In genomic region chr5:146203921-146204320, GRCm38 (mm10) we compare ENCODE assay signal across 31 mouse cellular contexts. TPM values are rescaled to one million over a fixed set of nuclear protein-coding genes. Genes with fewer than 3 reads are reported as not detected.
DNase-seq lines count a peak whose midpoint lies in the region; ATAC-seq and TF ChIP-seq lines count a peak whose summit lies in the region.
"Had no signal": no experiment of that assay in that cellular context is flagged by ENCODE, and none has a peak within 500 bp of the region (broad histone marks: within the 10 kb centered on the region; RNA-seq: fewer than 3 reads in every experiment).

No protein-coding gene starts in this region.

- no peak overlapping the region for H3K27ac ChIP-seq in liver, postnatal 0 days (ENCODE audit: low read depth)
- no peak overlapping the region for H3K27ac ChIP-seq in liver, embryonic 11.5 days (ENCODE audit: low read depth, low read length)
- no peak overlapping the region for H3K27ac ChIP-seq in neural tube, embryonic 15.5 days (replicated peaks)
- H3K27ac ChIP-seq: embryonic facial prominence, embryonic 10.5 days; forebrain, embryonic 10.5 days; hindbrain, embryonic 14.5 days; midbrain, embryonic 15.5 days; neural tube, embryonic 12.5 days had no signal

- no peak overlapping the region for H3K4me3 ChIP-seq in liver, postnatal 0 days (ENCODE audit: low read depth, low read length)
- no peak overlapping the region for H3K4me3 ChIP-seq in liver, embryonic 11.5 days (ENCODE audit: low read depth, low read length)
- no peak overlapping the region for H3K4me3 ChIP-seq in neural tube, embryonic 15.5 days (replicated peaks)
- H3K4me3 ChIP-seq: embryonic facial prominence, embryonic 10.5 days; forebrain, embryonic 10.5 days; kidney, embryonic 15.5 days; midbrain, embryonic 15.5 days; neural tube, embryonic 12.5 days had no signal

- H3K9me3 ChIP-seq in liver, postnatal 0 days (ENCODE audit: low read length): no peaks in the 10 kb centered on the region
- peaks cover 2% of the 10 kb centered on the region; the same call in 1 of the 2 replicates for H3K9me3 ChIP-seq in liver, embryonic 11.5 days (ENCODE audit: control insufficient read depth, low read length)
- H3K9me3 ChIP-seq in neural tube, embryonic 15.5 days (replicated peaks): no peaks in the 10 kb centered on the region; the same call in 1 of the 2 replicates
- H3K9me3 ChIP-seq: midbrain, embryonic 15.5 days had no signal

- no peaks in the 10 kb centered on the region for H3K27me3 ChIP-seq in liver, postnatal 0 days (ENCODE audit: insufficient read depth, low read length)
- H3K27me3 ChIP-seq in liver, embryonic 11.5 days (replicated peaks; ENCODE audit: control insufficient read depth, insufficient read depth, low read length): no peaks in the 10 kb centered on the region
- H3K27me3 ChIP-seq in neural tube, embryonic 15.5 days (replicated peaks): no peaks in the 10 kb centered on the region
- H3K27me3 ChIP-seq: kidney, embryonic 15.5 days; midbrain, embryonic 15.5 days; neural tube, embryonic 12.5 days had no signal

- TF ChIP-seq EP300 in liver, postnatal 0 days (IDR thresholded peaks at IDR 0.05; ENCODE audit: low read depth): no peak

- ATAC-seq in liver, postnatal 0 days: no peak
- no peak for ATAC-seq in liver, embryonic 11.5 days (replicated peaks; ENCODE audit: low FRiP score)
- peak; percentile 47 to 66; a peak in 3 of 4 replicates for ATAC-seq in hematopoietic stem cell, adult 5-6 weeks (replicated peaks in 1 of 2; ENCODE audit: insufficient read depth in 1 of 2, low FRiP score in 2 of 2, low TSS enrichment in 1 of 2, low read depth in 1 of 2, poor library complexity in 2 of 2, severe bottlenecking in 2 of 2)
- no peak for ATAC-seq in neural tube, embryonic 15.5 days (ENCODE audit: low FRiP score)
- ATAC-seq: forebrain, embryonic 16.5 days; inflammation-experienced regulatory T-cells, adult 6 months; midbrain, embryonic 15.5 days had no signal

- no peak overlapping the region for H3K9ac ChIP-seq in liver, postnatal 0 days (replicated peaks)
- no peak overlapping the region for H3K9ac ChIP-seq in liver, embryonic 11.5 days (ENCODE audit: low read depth, low read length)
- H3K9ac ChIP-seq in neural tube, embryonic 15.5 days (replicated peaks): no peak overlapping the region
- H3K9ac ChIP-seq: hindbrain, embryonic 14.5 days; kidney, embryonic 15.5 days; midbrain, embryonic 15.5 days; neural tube, embryonic 12.5 days had no signal

- peaks cover 43% of the 10 kb centered on the region for H3K36me3 ChIP-seq in liver, postnatal 0 days (replicated peaks; ENCODE audit: insufficient read depth, low read length)
- H3K36me3 ChIP-seq in liver, embryonic 11.5 days (ENCODE audit: control insufficient read depth, insufficient read depth, low read length): peaks cover 28% of the 10 kb centered on the region
- peaks cover 76% of the 10 kb centered on the region for H3K36me3 ChIP-seq in neural tube, embryonic 15.5 days

- no peak overlapping the region for H3K4me2 ChIP-seq in liver, postnatal 0 days (ENCODE audit: low read depth, low read length)
- H3K4me2 ChIP-seq in liver, embryonic 11.5 days: no peak overlapping the region
- H3K4me2 ChIP-seq in neural tube, embryonic 15.5 days: no peak overlapping the region
- H3K4me2 ChIP-seq: hindbrain, embryonic 14.5 days; kidney, embryonic 15.5 days; midbrain, embryonic 15.5 days; neural tube, embryonic 12.5 days had no signal

- H3K4me1 ChIP-seq in liver, postnatal 0 days (ENCODE audit: insufficient read depth): no peaks in the 10 kb centered on the region
- H3K4me1 ChIP-seq in liver, embryonic 11.5 days (replicated peaks; ENCODE audit: control insufficient read depth, insufficient read depth, low read length): no peaks in the 10 kb centered on the region
- H3K4me1 ChIP-seq in neural tube, embryonic 15.5 days: no peaks in the 10 kb centered on the region
- H3K4me1 ChIP-seq: embryonic facial prominence, embryonic 10.5 days; forebrain, embryonic 10.5 days; midbrain, embryonic 15.5 days; neural tube, embryonic 12.5 days had no signal

- TF ChIP-seq CTCF in liver, postnatal 0 days (IDR thresholded peaks at IDR 0.05; ENCODE audit: low read depth): peak; percentile 20

- 51% methylated on average over 2 of the region's 2 CpGs for WGBS in liver, postnatal 0 days (ENCODE audit: insufficient replicate concordance)
- 57% methylated on average over 2 of the region's 2 CpGs for WGBS in liver, embryonic 11.5 days
- WGBS in neural tube, embryonic 15.5 days: 89% methylated on average over 2 of the region's 2 CpGs

- peak; percentile 57 for DNase-seq in heart, adult 11 months
- no peak for DNase-seq in heart, adult 18-20 months
- DNase-seq in liver, postnatal 0 days: no peak
- no peak for DNase-seq in liver, embryonic 11.5 days (ENCODE audit: low spot score)
- DNase-seq in adrenal gland, postnatal 36 days: no peak
- DNase-seq: adrenal gland, postnatal 25 days; cerebellum, adult 11 months; cerebellum, adult 9-11 months; gastrocnemius, postnatal 14 days; lung, adult 18-20 months; retina, postnatal 1 day; right cerebral cortex, postnatal 4 days; thymus, postnatal 14 days had no signal

RNA-seq across cellular contexts. Expression of gene Rnf6, which starts 17.4 kb away (rescaled TPM):
- total RNA-seq in heart, adult 18-20 months (2021): 10 to 100 TPM; 43.3 to 44.1 TPM
- polyA plus RNA-seq in liver, postnatal 0 days (2015; fragmentation: Nextera tagmentation; extraction: Ambion mirVana): 21.4 and 21.9 TPM in 2 replicates
- polyA plus RNA-seq in liver, embryonic 11.5 days (2014; fragmentation: Nextera tagmentation; extraction: Ambion mirVana): 31.5 and 32.6 TPM in 2 replicates
- 54.3 and 74.0 TPM in 2 replicates for total RNA-seq in hematopoietic stem cell, adult 5-6 weeks (2017)
- total RNA-seq in adrenal gland, postnatal 36 days (2021): 10 to 100 TPM; 49.3 to 60.3 TPM
- 29.2 and 38.0 TPM in 2 replicates for polyA plus RNA-seq in neural tube, embryonic 15.5 days (2015; fragmentation: Nextera tagmentation; extraction: Ambion mirVana)

RNA-seq across cellular contexts. Expression of gene 1700001J03Rik, which starts 18.8 kb away (rescaled TPM):
- total RNA-seq in heart, adult 18-20 months (2021): not detected
- not detected in 2 replicates for polyA plus RNA-seq in liver, postnatal 0 days (2015; fragmentation: Nextera tagmentation; extraction: Ambion mirVana)
- not detected in 2 replicates for polyA plus RNA-seq in liver, embryonic 11.5 days (2014; fragmentation: Nextera tagmentation; extraction: Ambion mirVana)
- not detected in 2 replicates for total RNA-seq in hematopoietic stem cell, adult 5-6 weeks (2017)
- under 1 TPM; 0.53 to 0.95 TPM for total RNA-seq in adrenal gland, postnatal 36 days (2021)
- not detected in 2 replicates for polyA plus RNA-seq in neural tube, embryonic 15.5 days (2015; fragmentation: Nextera tagmentation; extraction: Ambion mirVana)
- polyA plus RNA-seq: embryonic facial prominence, embryonic 10.5 days; forebrain, embryonic 10.5 days; forebrain, embryonic 16.5 days; heart, embryonic 14.5 days; limb, embryonic 11.5 days; liver, adult 2 months; neural tube, embryonic 12.5 days; stomach, embryonic 14.5 days had no signal

RNA-seq across cellular contexts. Expression of gene Cdk8, which starts 27.1 kb away (rescaled TPM):
- 10 to 100 TPM; 17.4 to 19.4 TPM for total RNA-seq in heart, adult 18-20 months (2021)
- polyA plus RNA-seq in liver, postnatal 0 days (2015; fragmentation: Nextera tagmentation; extraction: Ambion mirVana): 11.4 and 12.0 TPM in 2 replicates
- polyA plus RNA-seq in liver, embryonic 11.5 days (2014; fragmentation: Nextera tagmentation; extraction: Ambion mirVana): 31.5 and 34.3 TPM in 2 replicates
- total RNA-seq in hematopoietic stem cell, adult 5-6 weeks (2017): 35.8 and 42.7 TPM in 2 replicates
- total RNA-seq in adrenal gland, postnatal 36 days (2021): 10 to 100 TPM; 43.0 to 78.1 TPM
- polyA plus RNA-seq in neural tube, embryonic 15.5 days (2015; fragmentation: Nextera tagmentation; extraction: Ambion mirVana): 17.8 and 18.1 TPM in 2 replicates

RNA-seq across cellular contexts. Expression of gene Gm6309, which starts 33.4 kb away (rescaled TPM):
- not detected for total RNA-seq in heart, adult 18-20 months (2021)
- not detected in 2 replicates for polyA plus RNA-seq in liver, postnatal 0 days (2015; fragmentation: Nextera tagmentation; extraction: Ambion mirVana)
- not detected in 2 replicates for polyA plus RNA-seq in liver, embryonic 11.5 days (2014; fragmentation: Nextera tagmentation; extraction: Ambion mirVana)
- total RNA-seq in hematopoietic stem cell, adult 5-6 weeks (2017): not detected in 2 replicates
- not detected for total RNA-seq in adrenal gland, postnatal 36 days (2021)
- polyA plus RNA-seq in neural tube, embryonic 15.5 days (2015; fragmentation: Nextera tagmentation; extraction: Ambion mirVana): not detected in 2 replicates
- total RNA-seq: adrenal gland, postnatal 25 days; gastrocnemius, postnatal 14 days; heart, adult 8-10 months; heart, postnatal 25 days; layer of hippocampus, postnatal 25 days; liver, adult 2 months had no signal
- polyA plus RNA-seq: cortical plate, adult 2 months; embryonic facial prominence, embryonic 10.5 days; forebrain, embryonic 10.5 days; forebrain, embryonic 16.5 days; heart, embryonic 14.5 days; hindbrain, embryonic 14.5 days; inflammation-experienced regulatory T-cells, adult 6 months; kidney, embryonic 15.5 days; limb, embryonic 11.5 days; liver, adult 2 months; midbrain, embryonic 15.5 days; neural tube, embryonic 12.5 days; stomach, embryonic 14.5 days had no signal

RNA-seq across cellular contexts. Expression of gene Gm5565, which starts 43.6 kb away (rescaled TPM):
- total RNA-seq in heart, adult 18-20 months (2021): not detected
- polyA plus RNA-seq in liver, postnatal 0 days (2015; fragmentation: Nextera tagmentation; extraction: Ambion mirVana): not detected in 2 replicates
- not detected in 2 replicates for polyA plus RNA-seq in liver, embryonic 11.5 days (2014; fragmentation: Nextera tagmentation; extraction: Ambion mirVana)
- not detected in 2 replicates for total RNA-seq in hematopoietic stem cell, adult 5-6 weeks (2017)
- total RNA-seq in adrenal gland, postnatal 36 days (2021): not detected
- polyA plus RNA-seq in neural tube, embryonic 15.5 days (2015; fragmentation: Nextera tagmentation; extraction: Ambion mirVana): not detected in 2 replicates
- total RNA-seq: adrenal gland, postnatal 25 days; gastrocnemius, postnatal 14 days; heart, adult 8-10 months; heart, postnatal 25 days; layer of hippocampus, postnatal 25 days; liver, adult 2 months had no signal
- polyA plus RNA-seq: cortical plate, adult 2 months; embryonic facial prominence, embryonic 10.5 days; forebrain, embryonic 10.5 days; forebrain, embryonic 16.5 days; heart, embryonic 14.5 days; hindbrain, embryonic 14.5 days; inflammation-experienced regulatory T-cells, adult 6 months; kidney, embryonic 15.5 days; limb, embryonic 11.5 days; liver, adult 2 months; midbrain, embryonic 15.5 days; neural tube, embryonic 12.5 days; stomach, embryonic 14.5 days had no signal

Comparison
In these comparisons a context has a peak if more than half of its experiments do, and no peak if none do; other contexts are left out.
1. ATAC-seq: peak in hematopoietic stem cell, adult 5-6 weeks (2 of 2); none in liver, postnatal 0 days (single experiment), liver, embryonic 11.5 days (single experiment) and neural tube, embryonic 15.5 days (single experiment).